Mouse (Mus musculus): ENCODE data around the gene Setd7. TPM values are rescaled to one million over a fixed set of nuclear protein-coding genes. Genes with fewer than 3 reads are reported as not detected.
A peak's percentile ranks its signal among the peaks of the same experiment; 100 is the strongest.

Setd7 gene
- polyA plus RNA-seq, 1 experiment from 2014 or later, result 1.0 TPM

- Histone ChIP-seq H3K27ac (peak overlapping the region; percentile 89), H3K36me3 (no peaks in the 10 kb centered on the region), H3K4me1 (peaks cover 27% of the 10 kb centered on the region), H3K4me2 (peak overlapping the region; percentile 96), H3K9ac (peak overlapping the region; percentile 83), H3K4me3 (peak overlapping the region; percentile 79), H3K27me3 (replicated peaks) (no peaks in the 10 kb centered on the region), H3K9me3 (replicated peaks) (no peaks in the 10 kb centered on the region)
- ATAC-seq, result peak; percentile 9
- WGBS (ENCODE audit: insufficient replicate concordance), result under 1% methylated on average over 33 of the region's 33 CpGs
These were observed 76.3 kb downstream of the Setd7 start for GRCm38 (mm10) chr3:51484370-51484769.

GRCm38 (mm10) chr3:51483741-51484359 lies 76.8 kb downstream of the Setd7 start, which contains the start of gene Rab33b:
Rab33b (plus strand) TSS chr3:51483920.
- Histone ChIP-seq H3K4me3 (peak within 1 kb of the TSS; percentile 79), H3K27me3 (replicated peaks) (no peaks in the 10 kb centered on the region), H3K4me1 (peaks cover 27% of the 10 kb centered on the region), H3K9ac (peak within 1 kb of the TSS; percentile 83), H3K9me3 (replicated peaks) (no peaks in the 10 kb centered on the region), H3K27ac (peak within 1 kb of the TSS; percentile 89), H3K4me2 (peak within 1 kb of the TSS; percentile 96), H3K36me3 (no peaks in the 10 kb centered on the region)
- ATAC-seq, result peak; percentile 94
- WGBS (ENCODE audit: insufficient replicate concordance), result under 1% methylated on average over 70 of the region's 70 CpGs

DNA sequence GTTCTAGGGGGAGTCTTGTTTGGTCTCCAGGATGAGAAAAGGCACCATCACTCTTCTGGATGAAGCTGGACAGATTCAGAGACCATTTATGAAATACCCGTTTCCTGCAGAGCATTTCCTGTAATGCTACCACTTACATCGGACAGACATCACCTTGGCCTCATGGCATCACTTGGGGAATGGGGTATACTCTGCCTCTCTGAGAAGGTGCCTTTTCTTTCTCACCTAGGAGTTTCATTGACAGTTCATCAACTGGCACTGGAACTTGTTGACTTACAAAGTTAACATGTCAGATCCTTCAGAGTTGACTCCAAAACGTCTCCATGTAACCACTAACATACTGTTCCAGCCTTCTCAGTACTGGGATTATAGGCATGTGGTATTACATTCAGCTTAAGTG lies 77.9 kb downstream of the Setd7 start:
- no peaks in the 10 kb centered on the region for H3K9me3 ChIP-seq (replicated peaks)
- H3K4me2 ChIP-seq, result peak overlapping the region; percentile 96
- H3K9ac ChIP-seq, result peak overlapping the region; percentile 83
- no peak for ATAC-seq
- 56% methylated on average over 3 of the region's 3 CpGs for WGBS (ENCODE audit: insufficient replicate concordance)
- H3K36me3 ChIP-seq, result no peaks in the 10 kb centered on the region
- peak overlapping the region; percentile 79 for H3K4me3 ChIP-seq
- 0 out of 2 replicates have a peak overlapping the region, but pooled peaks have one; percentile 89 for H3K27ac ChIP-seq
- H3K4me1 ChIP-seq, result peaks cover 27% of the 10 kb centered on the region
- H3K27me3 ChIP-seq (replicated peaks), result no peaks in the 10 kb centered on the region

DNA sequence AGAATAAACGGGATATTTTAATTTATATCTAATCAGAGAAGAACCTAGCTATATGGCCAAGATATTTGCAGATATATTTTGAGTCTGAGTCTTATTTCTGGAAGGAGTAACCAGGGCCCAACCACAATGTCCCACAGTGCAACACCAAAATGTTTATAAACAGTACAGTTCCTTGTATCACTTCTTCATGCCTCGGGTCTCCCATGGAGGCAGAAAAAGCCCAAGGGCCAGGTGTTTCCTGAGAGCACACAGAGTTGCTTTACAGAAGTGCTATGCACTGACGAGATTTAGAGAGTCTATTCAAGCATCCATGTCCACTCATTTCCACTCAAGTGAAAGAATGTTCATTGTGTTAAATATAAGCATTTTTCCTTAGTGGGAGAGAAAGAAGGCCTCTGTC lies 78.8 kb downstream of the Setd7 start:
- WGBS (ENCODE audit: insufficient replicate concordance), result 35% methylated on average over 3 of the region's 3 CpGs
- H3K9ac ChIP-seq, result no peak overlapping the region
- no peaks in the 10 kb centered on the region for H3K27me3 ChIP-seq (replicated peaks)
- no peak overlapping the region for H3K4me3 ChIP-seq
- H3K36me3 ChIP-seq, result no peaks in the 10 kb centered on the region
- H3K4me1 ChIP-seq, result peaks cover 27% of the 10 kb centered on the region
- H3K4me2 ChIP-seq, result no peak overlapping the region
- H3K27ac ChIP-seq, result no peak overlapping the region
- H3K9me3 ChIP-seq (replicated peaks), result no peaks in the 10 kb centered on the region
- no peak for ATAC-seq

- Histone ChIP-seq H3K36me3 (peaks cover 4% of the 10 kb centered on the region; the same call in 1 of the 2 replicates), H3K4me1 (peaks cover 27% of the 10 kb centered on the region), H3K27ac (no peak overlapping the region), H3K4me2 (no peak overlapping the region), H3K9ac (no peak overlapping the region), H3K4me3 (no peak overlapping the region), H3K27me3 (replicated peaks) (no peaks in the 10 kb centered on the region), H3K9me3 (replicated peaks) (no peaks in the 10 kb centered on the region)
- ATAC-seq, result no peak
These were observed 79.6 kb downstream of the Setd7 start for GRCm38 (mm10) chr3:51481059-51481458.

DNA sequence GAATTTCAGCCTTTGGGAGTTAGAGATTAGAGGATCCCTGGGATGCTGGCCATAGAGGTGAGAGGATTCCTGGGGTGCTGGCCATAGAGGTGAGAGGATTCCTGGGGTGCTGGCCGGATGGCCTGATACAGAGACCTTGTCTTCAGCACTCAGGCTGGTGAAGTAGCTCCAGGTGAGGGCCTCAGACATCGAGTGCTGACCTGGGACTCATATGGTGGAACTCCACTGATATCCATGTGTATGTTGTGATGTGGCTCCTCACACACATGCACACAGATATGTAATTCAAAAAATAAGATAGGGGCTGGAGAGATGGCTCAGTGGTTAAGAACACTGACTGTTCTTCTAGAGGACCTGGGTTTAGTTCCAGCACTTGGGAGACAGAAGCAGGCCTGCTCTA lies 80.8 kb downstream of the Setd7 start:
- no peak overlapping the region for H3K4me2 ChIP-seq
- H3K4me3 ChIP-seq, result no peak overlapping the region
- H3K27me3 ChIP-seq (replicated peaks), result no peaks in the 10 kb centered on the region
- H3K9me3 ChIP-seq (replicated peaks), result no peaks in the 10 kb centered on the region
- ATAC-seq, result no peak
- H3K4me1 ChIP-seq, result peaks cover 16% of the 10 kb centered on the region
- H3K27ac ChIP-seq, result no peak overlapping the region
- H3K9ac ChIP-seq, result no peak overlapping the region
- 39% methylated on average over 2 of the region's 2 CpGs for WGBS (ENCODE audit: insufficient replicate concordance)
- peaks cover 10% of the 10 kb centered on the region for H3K36me3 ChIP-seq

DNA sequence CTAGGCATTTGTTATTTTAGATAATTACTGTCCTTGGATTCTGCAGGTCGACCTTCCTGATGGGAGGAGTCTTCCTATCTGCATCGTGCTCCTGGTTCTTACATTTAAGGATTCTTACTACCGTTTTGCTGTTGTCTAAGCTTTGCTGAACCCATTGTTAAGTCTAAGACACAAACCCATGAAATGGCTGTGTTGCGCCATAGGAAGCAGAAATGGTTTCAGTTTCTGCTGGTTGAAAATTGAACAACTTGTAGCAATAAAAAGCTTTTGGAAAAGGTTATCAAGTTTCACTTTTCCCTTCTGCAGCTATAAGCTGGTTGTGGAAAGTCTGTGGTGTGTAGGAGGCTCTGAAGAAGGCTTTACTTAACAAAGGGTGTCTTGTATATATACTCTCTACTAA lies 85.0 kb downstream of the Setd7 start:
- 75% methylated on average over 4 of the region's 4 CpGs for whole genome bisulfite sequencing (ENCODE audit: insufficient replicate concordance)
- no peak overlapping the region for H3K4me2 ChIP-seq
- H3K27ac ChIP-seq, result no peak overlapping the region
- peaks cover 49% of the 10 kb centered on the region for H3K36me3 ChIP-seq
- no peaks in the 10 kb centered on the region for H3K4me1 ChIP-seq
- no peak overlapping the region for H3K4me3 ChIP-seq
- H3K9me3 ChIP-seq (replicated peaks), result no peaks in the 10 kb centered on the region
- H3K9ac ChIP-seq, result no peak overlapping the region
- no peak for ATAC-seq
- no peaks in the 10 kb centered on the region for H3K27me3 ChIP-seq (replicated peaks)

DNA sequence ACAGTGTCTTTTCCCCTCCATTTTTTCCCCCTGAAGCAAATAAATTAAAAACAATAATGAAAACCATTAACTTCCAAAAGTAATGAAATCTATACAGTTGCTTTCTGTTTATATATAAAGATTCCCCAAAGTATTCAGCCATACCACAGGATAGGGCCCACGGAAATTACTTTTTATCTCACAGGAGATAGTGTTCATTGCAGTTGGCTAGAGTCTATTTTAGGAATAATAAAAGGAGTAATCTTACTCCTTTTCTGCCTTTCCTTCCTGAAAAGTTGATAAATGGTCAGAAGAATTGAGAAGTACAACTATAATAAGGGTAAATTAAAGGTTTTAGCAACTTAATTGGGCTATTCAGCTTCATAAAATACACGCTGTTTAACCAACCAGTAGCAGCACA lies 92.1 kb downstream of the Setd7 start:
- no peaks in the 10 kb centered on the region for H3K9me3 ChIP-seq (replicated peaks)
- H3K4me1 ChIP-seq, result no peaks in the 10 kb centered on the region
- no peak overlapping the region for H3K9ac ChIP-seq
- 76% methylated on average over 2 of the region's 2 CpGs for WGBS (ENCODE audit: insufficient replicate concordance)
- no peaks in the 10 kb centered on the region for H3K27me3 ChIP-seq (replicated peaks)
- no peak overlapping the region for H3K27ac ChIP-seq
- no peak overlapping the region for H3K4me3 ChIP-seq
- ATAC-seq, result no peak
- no peak overlapping the region for H3K4me2 ChIP-seq
- H3K36me3 ChIP-seq, result peaks cover 93% of the 10 kb centered on the region

Other genes starting within 250 kb of the Setd7 start
- gene Elf2, start 220.2 kb downstream of the Setd7 start, polyA plus RNA-seq (2016; fragmentation: Nextera tagmentation; extraction: Ambion mirVana), result 21.8 and 24.6 TPM in 2 replicates
- 1.3 and 1.7 TPM in 2 replicates for gene Mgarp, start 164.1 kb downstream of the Setd7 start, polyA plus RNA-seq (2016; fragmentation: Nextera tagmentation; extraction: Ambion mirVana)
- gene Ndufc1, start 151.9 kb downstream of the Setd7 start, polyA plus RNA-seq (2016; fragmentation: Nextera tagmentation; extraction: Ambion mirVana), result 539 and 560 TPM in 2 replicates
- 41.9 and 49.9 TPM in 2 replicates for gene Naa15, start 145.7 kb downstream of the Setd7 start, polyA plus RNA-seq (2016; fragmentation: Nextera tagmentation; extraction: Ambion mirVana)
- gene Rab33b, start 77.0 kb downstream of the Setd7 start, polyA plus RNA-seq (2016; fragmentation: Nextera tagmentation; extraction: Ambion mirVana), result 6.5 and 7.6 TPM in 2 replicates
- 14.7 and 16.5 TPM in 2 replicates for gene Mgst2, start 99.5 kb upstream of the Setd7 start, polyA plus RNA-seq (2016; fragmentation: Nextera tagmentation; extraction: Ambion mirVana)